7 mouse cellular contexts compared by ENCODE assay signal in genomic region chr2:38417970-38418369, GRCm38 (mm10).
DNase-seq lines count a peak whose midpoint lies in the region; ATAC-seq and TF ChIP-seq lines count a peak whose summit lies in the region.

No protein-coding gene starts in this region.

- no peaks in the 10 kb centered on the region for H3K9me3 ChIP-seq in midbrain, embryonic 11.5 days (ENCODE audit: control insufficient read depth, low read length)
- no peaks in the 10 kb centered on the region for H3K9me3 ChIP-seq in midbrain, embryonic 13.5 days

- no peak for TF ChIP-seq POLR2A in kidney, adult 2 months (IDR thresholded peaks at IDR 0.05; ENCODE audit: low read depth, low read length)

- no peak overlapping the region for H3K4me3 ChIP-seq in midbrain, embryonic 11.5 days (ENCODE audit: low read depth, low read length)
- H3K4me3 ChIP-seq in midbrain, embryonic 13.5 days (replicated peaks) = no peak overlapping the region
- H3K4me3 ChIP-seq in kidney, adult 2 months (ENCODE audit: insufficient read depth, low read depth, low read length) = no peak overlapping the region

- WGBS in midbrain, embryonic 11.5 days = 26% methylated on average over 4 of the region's 4 CpGs
- 19% methylated on average over 4 of the region's 4 CpGs for WGBS in midbrain, embryonic 13.5 days
- WGBS in kidney, adult 2 months = 15% methylated on average over 4 of the region's 4 CpGs

- no peaks in the 10 kb centered on the region for H3K36me3 ChIP-seq in midbrain, embryonic 11.5 days (ENCODE audit: control insufficient read depth, insufficient read depth, low read length)
- H3K36me3 ChIP-seq in midbrain, embryonic 13.5 days = no peaks in the 10 kb centered on the region
- H3K36me3 ChIP-seq in kidney, adult 2 months (ENCODE audit: control insufficient read depth, insufficient read depth, low read length) = no peaks in the 10 kb centered on the region

- no peak overlapping the region for H3K9ac ChIP-seq in midbrain, embryonic 11.5 days (ENCODE audit: low read length)
- H3K9ac ChIP-seq in midbrain, embryonic 13.5 days (replicated peaks) = no peak overlapping the region

- H3K27me3 ChIP-seq in midbrain, embryonic 11.5 days (ENCODE audit: control insufficient read depth, insufficient read depth, low read length) = peaks cover 2% of the 10 kb centered on the region; the same call in 1 of the 2 replicates
- peaks cover 12% of the 10 kb centered on the region; the same call in 1 of the 2 replicates for H3K27me3 ChIP-seq in midbrain, embryonic 13.5 days
- H3K27me3 ChIP-seq in kidney, adult 2 months (replicated peaks; ENCODE audit: control insufficient read depth, insufficient read depth, low read length) = no peaks in the 10 kb centered on the region

- peaks cover under 1% of the 10 kb centered on the region for H3K4me1 ChIP-seq in midbrain, embryonic 11.5 days (ENCODE audit: control insufficient read depth, insufficient read depth, low read length)
- peaks cover 8% of the 10 kb centered on the region for H3K4me1 ChIP-seq in midbrain, embryonic 13.5 days (replicated peaks)
- no peaks in the 10 kb centered on the region for H3K4me1 ChIP-seq in kidney, adult 2 months (ENCODE audit: control insufficient read depth, insufficient read depth, low read length)

- 0 out of 2 replicates have a peak, but pooled peaks have one; percentile 13 for TF ChIP-seq CTCF in kidney, adult 2 months (conservative IDR thresholded peaks at IDR 0.05; ENCODE audit: insufficient read depth, insufficient read length, low read depth, low read length)

- no peak overlapping the region for H3K4me2 ChIP-seq in midbrain, embryonic 11.5 days
- H3K4me2 ChIP-seq in midbrain, embryonic 13.5 days (replicated peaks) = no peak overlapping the region

- ATAC-seq in midbrain, embryonic 11.5 days (ENCODE audit: low FRiP score) = no peak
- ATAC-seq in midbrain, embryonic 13.5 days = no peak
- ATAC-seq in megakaryocyte-erythroid progenitor cell, adult 5-6 weeks (replicated peaks; ENCODE audit: low FRiP score, low TSS enrichment, poor library complexity, severe bottlenecking) = peak; percentile 65

- no peak overlapping the region for H3K27ac ChIP-seq in midbrain, embryonic 11.5 days (ENCODE audit: low read depth, low read length)
- H3K27ac ChIP-seq in midbrain, embryonic 13.5 days = no peak overlapping the region
- H3K27ac ChIP-seq in kidney, adult 2 months (ENCODE audit: insufficient read depth, low read depth, low read length) = no peak overlapping the region

- DNase-seq in midbrain, embryonic 11.5 days (ENCODE audit: low spot score, missing footprints) = peak; percentile 97
- DNase-seq in adrenal gland, postnatal 14 days = peak; percentile 68
- DNase-seq in kidney, adult 2 months = peak; percentile 40
- DNase-seq in layer of hippocampus, postnatal 10 days (ENCODE audit: low spot score in 2 of 2) = no peak
- DNase-seq in frontal cortex, postnatal 25 days (ENCODE audit: low spot score in 2 of 2) = no peak

Comparison
In these comparisons a context has a peak if more than half of its experiments do, and no peak if none do; other contexts are left out.
1. DNase-seq: peak in midbrain, embryonic 11.5 days (single experiment), adrenal gland, postnatal 14 days (single experiment) and kidney, adult 2 months (single experiment); none in layer of hippocampus, postnatal 10 days (0 of 2) and frontal cortex, postnatal 25 days (0 of 2).